Mouse (Mus musculus) forebrain, embryonic 15.5 days (tissue): ENCODE data around the gene Parp1. TPM values are rescaled to one million over a fixed set of nuclear protein-coding genes. Genes with fewer than 3 reads are reported as not detected.
"Not testable (repeated sequence)": the region's sequence is repeated elsewhere in the genome, so short reads cannot be mapped to it uniquely, and the experiment has no call there.

Experiments used
- ATAC-seq: fragments of 200-750 bp; cut with Nextera tagmentation; replicated peaks from 2 replicates; pipeline ENCODE4 v1.8.0; 2017; ENCODE audit warnings: mild to moderate bottlenecking, moderate TSS enrichment, moderate library complexity
- H3K27ac ChIP-seq: fragments of 300-500 bp; sonication (generic); replicated peaks from 2 replicates; pipeline ENCODE4 v1.5.1; 2015; ENCODE audit warnings: mild to moderate bottlenecking, inconsistent platforms
- H3K27me3 ChIP-seq: fragments of 300-500 bp; sonication (generic); 2 replicates; pipeline ENCODE4 v1.6.1; 2015; ENCODE audit warnings: inconsistent platforms
- H3K36me3 ChIP-seq: fragments of 300-500 bp; sonication (generic); 2 replicates; pipeline ENCODE4 v1.6.1; 2015; ENCODE audit warnings: mild to moderate bottlenecking, inconsistent platforms
- H3K4me1 ChIP-seq: fragments of 300-500 bp; sonication (generic); 2 replicates; pipeline ENCODE4 v1.6.1; 2015; ENCODE audit warnings: inconsistent platforms
- H3K4me2 ChIP-seq: fragments of 300-500 bp; sonication (generic); replicated peaks from 2 replicates; pipeline ENCODE4 v1.6.1; 2015; ENCODE audit warnings: mild to moderate bottlenecking, inconsistent platforms
- H3K4me3 ChIP-seq: fragments of 300-500 bp; sonication (generic); 2 replicates; pipeline ENCODE4 v1.5.1; 2015; ENCODE audit warnings: mild to moderate bottlenecking, inconsistent platforms
- H3K9ac ChIP-seq: fragments of 300-500 bp; sonication (generic); replicated peaks from 2 replicates; pipeline ENCODE4 v1.6.1; 2015; ENCODE audit warnings: mild to moderate bottlenecking, inconsistent platforms
- H3K9me3 ChIP-seq: fragments of 300-500 bp; sonication (generic); 2 replicates; pipeline ENCODE4 v1.6.1; 2016; ENCODE audit warnings: inconsistent platforms
- WGBS: fragments of 180-500 bp; shearing (Covaris S2); methylation state at CpG from one replicate; pipeline ENCODE4 v1.1.7; 2015; ENCODE audit warnings: mixed read lengths; 5-methylcytosine and 5-hydroxymethylcytosine counted together
- polyA plus RNA-seq: library from polyadenylated mRNA; unstranded; fragments of >200 nt; fragmentation: Nextera tagmentation; extraction: Ambion mirVana; gene quantifications from 2 replicates; pipeline ENCODE4 v1.2.1, GENCODE M21; 2015

Gene Parp1
- polyA plus RNA-seq, 1 experiment from 2014 or later: 144 TPM

DNA sequence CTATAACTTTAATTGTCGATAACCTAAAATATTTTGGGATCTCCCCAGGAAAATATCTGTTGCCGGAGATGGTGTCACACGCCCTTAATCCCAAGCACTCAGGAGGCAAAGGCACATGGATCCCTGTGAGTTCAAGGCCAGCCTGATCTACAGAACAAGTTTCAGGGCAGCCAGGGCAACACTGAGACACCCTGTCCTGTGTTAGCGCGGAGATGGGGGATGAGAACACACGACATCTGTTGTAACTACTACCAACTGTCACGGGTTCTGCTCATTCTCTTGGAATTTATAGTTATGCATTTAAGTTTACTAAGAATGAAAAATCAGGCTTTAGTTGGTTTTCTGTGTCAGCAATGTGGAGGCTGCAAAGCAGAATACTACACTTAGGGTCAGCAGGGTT, 476 bp upstream of the Parp1 start:
- Histone ChIP-seq H3K4me2 (peak overlapping the region; percentile 77), H3K4me3 (peak overlapping the region; percentile 70), H3K27me3 (no peaks in the 10 kb centered on the region), H3K27ac (peak overlapping the region; percentile 91), H3K36me3 (no peaks in the 10 kb centered on the region), H3K4me1 (peaks cover 33% of the 10 kb centered on the region), H3K9ac (peak overlapping the region; percentile 32; the same call in 1 of the 2 replicates), H3K9me3 (no peaks in the 10 kb centered on the region)
- ATAC-seq: peak; percentile 48
- 34% methylated on average over 7 of the region's 7 CpGs for WGBS

DNA sequence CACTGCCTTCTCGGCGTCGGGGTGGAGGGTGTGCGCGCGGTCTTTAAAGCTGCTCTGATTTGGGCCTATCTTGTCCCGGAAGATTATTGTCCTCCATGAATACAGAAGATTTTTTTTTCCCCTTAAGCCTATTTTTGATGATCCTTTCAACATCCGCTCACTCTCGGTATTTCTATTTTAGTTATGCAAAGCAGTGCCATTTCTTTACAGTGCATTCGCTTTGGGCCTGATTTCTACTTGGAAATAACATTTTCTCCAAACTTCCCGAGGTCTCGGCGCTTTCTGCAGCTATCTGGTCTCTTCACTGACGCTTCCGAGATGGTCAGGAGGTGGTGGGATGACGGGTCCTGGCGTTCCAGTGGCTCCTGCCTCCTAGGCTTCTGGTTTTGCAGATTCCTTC, 729 bp downstream of the Parp1 start:
- WGBS: under 1% methylated on average over 17 of the region's 17 CpGs
- no peak for ATAC-seq

DNA sequence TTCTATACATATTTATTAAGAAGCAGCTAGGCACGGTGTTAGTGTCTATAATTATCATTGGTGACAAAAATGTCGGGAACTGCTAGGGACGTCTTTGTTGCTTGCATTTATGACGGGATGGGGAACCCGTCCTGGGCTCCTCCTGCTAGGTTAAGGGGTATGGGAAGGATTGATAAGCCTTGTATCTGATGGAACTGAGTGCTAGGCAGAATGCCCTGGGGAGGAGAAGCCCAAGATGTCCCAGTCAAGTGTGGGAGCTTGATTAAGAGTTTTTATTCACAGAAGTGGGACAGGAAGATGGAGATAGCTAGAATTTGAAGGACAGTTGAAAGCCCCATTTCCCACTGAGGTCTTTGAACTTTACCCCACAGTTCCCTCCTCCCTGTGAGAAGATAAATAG, 1.5 kb downstream of the Parp1 start:
- ATAC-seq: no peak
- H3K4me1 ChIP-seq: peaks cover 33% of the 10 kb centered on the region
- no peaks in the 10 kb centered on the region for H3K9me3 ChIP-seq
- no peaks in the 10 kb centered on the region for H3K27me3 ChIP-seq
- peaks cover 13% of the 10 kb centered on the region for H3K36me3 ChIP-seq
- peak overlapping the region; percentile 91; the same call in 1 of the 2 replicates for H3K27ac ChIP-seq
- H3K9ac ChIP-seq: peak overlapping the region; percentile 84
- peak overlapping the region; percentile 70 for H3K4me3 ChIP-seq
- H3K4me2 ChIP-seq: peak overlapping the region; percentile 77
- WGBS: 11% methylated on average over 5 of the region's 5 CpGs

More for the DNA sequence above, 729 bp downstream of the Parp1 start:
- Histone ChIP-seq H3K36me3 (peaks cover 10% of the 10 kb centered on the region), H3K27me3 (no peaks in the 10 kb centered on the region), H3K4me3 (peak overlapping the region; percentile 70), H3K27ac (peak overlapping the region; percentile 91), H3K9me3 (no peaks in the 10 kb centered on the region), H3K4me1 (peaks cover 33% of the 10 kb centered on the region), H3K9ac (peak overlapping the region; percentile 84), H3K4me2 (peak overlapping the region; percentile 77)

DNA sequence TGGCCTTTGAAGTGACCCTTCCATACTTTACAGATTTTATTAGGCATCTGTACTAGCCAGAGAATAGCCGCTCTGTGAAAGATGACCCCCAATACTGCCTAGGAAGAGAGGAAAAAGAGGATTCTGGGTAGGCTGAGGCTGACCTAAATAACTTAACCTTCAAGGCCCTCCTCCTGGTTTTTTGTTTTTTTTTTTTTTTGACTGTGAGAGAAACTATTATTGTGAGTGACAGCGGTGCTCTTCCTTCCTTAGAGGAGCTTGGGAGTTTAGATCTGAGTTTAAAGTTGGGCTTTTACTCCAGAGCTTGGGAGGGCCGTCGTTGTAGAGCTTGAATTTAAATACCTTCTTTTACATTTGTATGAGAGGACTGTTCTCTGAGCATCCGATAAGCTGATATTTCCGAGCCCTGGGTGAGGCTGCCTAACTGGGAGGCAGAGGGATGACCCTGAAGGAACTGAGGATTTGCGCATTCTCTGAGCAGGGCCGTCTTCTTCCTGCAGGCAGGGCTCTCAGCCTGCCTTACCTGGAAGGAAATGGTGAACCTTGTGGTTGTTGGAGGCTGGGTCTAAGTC, 2.4 kb downstream of the Parp1 start:
- ATAC-seq: no peak
- Histone ChIP-seq H3K4me1 (peaks cover 33% of the 10 kb centered on the region), H3K27me3 (no peaks in the 10 kb centered on the region), H3K4me3 (peak overlapping the region; percentile 70), H3K4me2 (peak overlapping the region; percentile 77), H3K36me3 (peaks cover 20% of the 10 kb centered on the region), H3K9ac (peak overlapping the region; percentile 84; the same call in 1 of the 2 replicates), H3K9me3 (no peaks in the 10 kb centered on the region), H3K27ac (no peak overlapping the region)
- WGBS: 73% methylated on average over 8 of the region's 8 CpGs

DNA sequence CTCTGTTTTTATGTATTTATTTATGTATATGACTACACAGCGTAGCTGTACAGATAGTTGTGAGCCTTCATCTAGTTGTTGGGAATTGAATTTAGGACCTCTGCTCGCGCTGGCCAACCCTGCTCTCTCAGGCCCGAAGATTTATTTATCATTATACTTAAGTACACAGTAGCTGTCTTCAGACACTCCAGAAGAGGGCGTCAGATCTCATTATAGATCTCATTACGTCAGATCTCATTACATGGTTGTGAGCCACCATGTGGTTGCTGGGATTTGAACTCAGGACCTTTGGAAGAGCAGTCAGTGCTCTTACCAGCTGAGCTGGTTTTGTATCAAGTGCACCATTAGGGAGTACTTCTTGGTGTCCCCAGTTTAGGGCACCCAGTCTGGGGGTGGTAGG, 3.0 kb downstream of the Parp1 start:
- not testable (repeated sequence) for ATAC-seq, H3K27ac ChIP-seq, H3K9ac ChIP-seq, H3K4me2 ChIP-seq, H3K27me3 ChIP-seq, H3K9me3 ChIP-seq, H3K4me3 ChIP-seq
- 84% methylated on average over 6 of the region's 6 CpGs for WGBS
- Histone ChIP-seq H3K4me1 (peaks cover 33% of the 10 kb centered on the region), H3K36me3 (peaks cover 26% of the 10 kb centered on the region)

DNA sequence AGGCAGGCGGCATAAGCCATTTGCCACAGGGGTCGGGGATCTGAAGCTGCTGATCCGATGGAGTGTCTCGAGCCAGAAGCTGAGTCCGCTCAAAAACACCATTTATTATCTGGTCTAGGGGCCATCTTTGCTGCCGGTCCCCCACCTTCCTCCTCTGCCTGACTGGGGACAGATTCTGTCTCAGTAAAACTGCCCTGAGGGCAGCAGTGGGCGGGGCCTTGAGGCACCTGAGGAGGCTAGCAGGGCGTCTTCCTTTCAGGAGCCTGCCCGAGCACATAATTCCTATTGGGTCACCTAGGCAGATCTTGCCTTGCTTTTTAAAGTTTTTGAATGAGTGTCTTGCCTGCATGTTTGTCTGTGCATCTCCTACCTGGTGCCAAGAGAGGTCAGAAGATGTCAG, 3.4 kb downstream of the Parp1 start:
- peaks cover 31% of the 10 kb centered on the region for H3K36me3 ChIP-seq
- WGBS: 92% methylated on average over 9 of the region's 9 CpGs
- H3K4me3 ChIP-seq: no peak overlapping the region
- no peak overlapping the region for H3K27ac ChIP-seq
- no peak overlapping the region for H3K4me2 ChIP-seq
- ATAC-seq: no peak
- no peaks in the 10 kb centered on the region for H3K27me3 ChIP-seq
- H3K9me3 ChIP-seq: no peaks in the 10 kb centered on the region
- H3K9ac ChIP-seq: no peak overlapping the region
- peaks cover 33% of the 10 kb centered on the region for H3K4me1 ChIP-seq

DNA sequence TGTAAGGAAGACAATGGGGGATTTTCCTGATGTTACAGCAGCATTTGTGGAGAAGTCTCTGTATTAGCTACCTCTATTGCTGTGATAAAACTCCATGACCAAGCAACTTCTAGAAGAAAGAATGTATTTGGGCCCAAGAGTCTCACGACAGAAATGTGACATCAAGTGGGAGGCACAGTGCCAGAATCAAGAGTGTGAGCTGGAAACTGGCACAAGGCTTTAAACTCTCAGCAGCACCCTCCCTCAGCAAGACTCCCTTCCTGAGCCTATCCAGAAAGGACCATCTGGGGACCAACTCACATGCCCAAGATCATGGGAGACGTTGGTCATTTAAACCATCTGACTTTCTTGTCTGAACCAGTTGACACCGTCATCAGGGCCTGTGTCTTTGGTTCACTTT, 7.8 kb downstream of the Parp1 start:
- H3K27me3 ChIP-seq: no peaks in the 10 kb centered on the region

DNA sequence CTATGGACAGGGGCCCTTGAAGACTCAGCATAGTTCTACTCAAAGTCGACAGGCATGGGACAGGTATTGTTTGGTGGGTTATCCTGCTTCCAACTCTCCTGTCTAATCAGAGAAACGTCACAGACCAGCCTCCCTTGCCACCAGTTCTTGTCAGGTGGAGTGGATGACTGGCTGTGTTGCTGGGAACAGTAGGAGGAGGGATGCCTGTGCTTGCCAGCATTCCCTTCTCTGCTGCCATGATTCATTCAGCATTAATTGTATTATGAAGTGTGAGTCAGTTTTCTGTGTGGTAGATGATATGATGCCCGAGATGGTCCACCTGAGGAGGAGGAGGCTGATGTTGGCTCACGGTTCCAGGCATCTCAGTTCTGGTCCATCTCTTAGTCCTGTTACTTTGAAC, 9.1 kb downstream of the Parp1 start:
- Histone ChIP-seq H3K9ac (no peak overlapping the region), H3K9me3 (no peaks in the 10 kb centered on the region), H3K36me3 (peaks cover 87% of the 10 kb centered on the region), H3K4me3 (no peak overlapping the region), H3K4me1 (no peaks in the 10 kb centered on the region), H3K27ac (no peak overlapping the region), H3K27me3 (no peaks in the 10 kb centered on the region), H3K4me2 (no peak overlapping the region)
- no peak for ATAC-seq
- WGBS: 88% methylated on average over 4 of the region's 4 CpGs

More for the DNA sequence above, 7.8 kb downstream of the Parp1 start:
- Histone ChIP-seq H3K27ac (no peak overlapping the region), H3K9ac (no peak overlapping the region), H3K9me3 (no peaks in the 10 kb centered on the region), H3K4me1 (peaks cover 10% of the 10 kb centered on the region; the same call in 1 of the 2 replicates), H3K4me3 (no peak overlapping the region), H3K4me2 (no peak overlapping the region), H3K36me3 (peaks cover 74% of the 10 kb centered on the region)
- ATAC-seq: no peak
- WGBS: 82% methylated on average over 3 of the region's 3 CpGs

DNA sequence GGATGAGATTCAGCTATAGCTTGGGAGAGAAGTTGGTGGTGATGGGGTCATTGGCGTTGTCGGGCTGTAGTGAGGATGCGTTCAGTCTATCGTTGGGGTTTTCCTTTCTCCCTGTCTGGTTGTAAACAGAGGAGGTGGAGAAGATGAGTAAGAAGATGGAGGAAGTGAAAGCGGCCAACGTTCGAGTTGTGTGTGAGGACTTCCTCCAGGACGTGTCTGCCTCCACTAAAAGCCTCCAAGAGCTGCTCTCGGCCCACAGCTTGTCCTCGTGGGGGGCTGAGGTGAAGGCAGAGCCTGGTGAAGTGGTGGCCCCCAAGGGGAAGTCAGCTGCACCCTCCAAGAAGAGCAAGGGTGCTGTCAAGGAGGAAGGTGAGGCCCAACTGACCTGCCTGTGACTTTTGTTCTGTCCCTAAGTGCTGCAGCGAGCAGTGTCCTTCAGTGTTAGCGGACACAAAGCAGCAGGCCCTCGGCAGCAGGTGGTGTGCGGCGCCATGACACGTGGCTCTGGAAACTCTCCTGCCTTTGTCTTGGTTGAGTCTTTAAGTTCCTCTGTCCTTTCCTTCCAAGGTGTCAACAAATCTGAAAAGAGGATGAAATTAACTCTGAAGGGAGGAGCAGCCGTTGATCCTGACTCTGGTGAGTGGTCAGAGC, 19.2 kb downstream of the Parp1 start:
- Histone ChIP-seq H3K27ac (no peak overlapping the region), H3K4me1 (no peaks in the 10 kb centered on the region), H3K27me3 (no peaks in the 10 kb centered on the region), H3K36me3 (peaks cover 99% of the 10 kb centered on the region), H3K9ac (no peak overlapping the region), H3K4me3 (no peak overlapping the region), H3K9me3 (no peaks in the 10 kb centered on the region), H3K4me2 (no peak overlapping the region)
- WGBS: 95% methylated on average over 17 of the region's 17 CpGs
- no peak for ATAC-seq

DNA sequence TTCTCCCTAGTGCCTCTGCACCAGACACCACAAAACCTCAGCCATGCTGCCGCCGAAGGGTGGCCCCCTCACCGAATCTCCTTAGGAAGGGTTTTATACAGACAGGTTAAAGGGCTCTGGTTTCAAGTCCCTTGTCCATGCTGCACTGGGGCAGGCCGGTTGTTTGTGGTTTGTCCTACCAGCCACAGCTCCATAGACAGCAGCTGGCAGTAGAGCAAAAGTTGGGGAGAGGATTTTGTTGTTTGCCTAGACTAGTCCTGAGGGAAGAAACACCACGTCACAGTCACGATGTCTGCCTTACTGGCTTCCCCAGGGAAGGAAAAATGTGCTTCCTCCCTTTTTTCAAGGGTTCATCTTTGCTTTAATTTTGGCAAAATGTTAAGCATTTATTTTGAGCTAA, 31.9 kb downstream of the Parp1 start:
- no peak for ATAC-seq
- H3K36me3 ChIP-seq: peaks cover 77% of the 10 kb centered on the region
- no peak overlapping the region for H3K4me3 ChIP-seq
- no peaks in the 10 kb centered on the region for H3K9me3 ChIP-seq
- H3K27ac ChIP-seq: no peak overlapping the region
- H3K27me3 ChIP-seq: no peaks in the 10 kb centered on the region
- H3K4me2 ChIP-seq: no peak overlapping the region
- H3K9ac ChIP-seq: no peak overlapping the region
- WGBS: 92% methylated on average over 6 of the region's 6 CpGs
- no peaks in the 10 kb centered on the region for H3K4me1 ChIP-seq

DNA sequence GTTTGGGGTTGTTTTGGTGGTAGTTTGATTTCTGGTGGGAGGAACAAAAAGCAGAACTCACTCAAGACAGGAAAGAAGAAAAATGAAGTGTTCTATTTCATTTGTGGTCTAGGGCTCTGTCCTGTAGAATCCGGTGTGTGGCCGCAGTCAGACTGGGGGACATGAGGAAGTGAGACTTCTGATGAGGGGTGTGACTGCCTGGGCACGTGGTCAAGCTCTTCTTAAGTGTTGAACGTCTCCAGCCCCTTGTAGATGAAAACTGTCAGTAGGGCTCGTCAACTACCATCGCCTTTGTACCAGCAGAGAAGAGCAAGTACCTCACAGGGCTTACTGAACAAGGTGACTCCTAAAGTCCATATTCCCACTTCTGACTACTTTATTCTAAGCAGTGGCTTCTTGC, 33.1 kb downstream of the Parp1 start:
- no peak overlapping the region for H3K4me2 ChIP-seq
- H3K9ac ChIP-seq: no peak overlapping the region
- no peak for ATAC-seq
- no peaks in the 10 kb centered on the region for H3K27me3 ChIP-seq
- 89% methylated on average over 6 of the region's 6 CpGs for WGBS
- no peak overlapping the region for H3K4me3 ChIP-seq
- H3K9me3 ChIP-seq: no peaks in the 10 kb centered on the region
- peaks cover 66% of the 10 kb centered on the region for H3K36me3 ChIP-seq
- H3K27ac ChIP-seq: no peak overlapping the region
- no peaks in the 10 kb centered on the region for H3K4me1 ChIP-seq

DNA sequence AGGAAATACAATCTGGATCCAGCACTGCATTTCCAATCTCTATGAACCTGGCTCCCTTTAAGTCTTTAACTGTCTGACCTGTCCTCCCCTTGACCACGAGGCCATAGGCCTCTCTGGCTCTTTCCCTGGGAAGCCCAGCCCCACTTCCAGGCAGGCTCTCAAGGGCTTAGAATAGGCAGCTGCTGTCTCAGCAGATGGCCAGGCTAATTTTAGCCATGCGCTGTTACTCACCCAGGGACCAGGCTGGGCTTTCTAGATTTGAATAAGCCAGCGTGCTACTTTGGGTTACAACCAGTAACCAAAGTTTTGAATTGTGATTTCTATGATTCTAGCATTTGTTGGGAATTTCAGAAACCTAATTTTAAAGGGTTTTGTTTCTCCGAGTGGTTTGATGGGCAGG, 35.9 kb downstream of the Parp1 start:
- 81% methylated on average over 4 of the region's 4 CpGs for WGBS
- no peaks in the 10 kb centered on the region for H3K27me3 ChIP-seq
- no peak overlapping the region for H3K4me3 ChIP-seq
- H3K9me3 ChIP-seq: no peaks in the 10 kb centered on the region
- H3K27ac ChIP-seq: no peak overlapping the region
- H3K9ac ChIP-seq: no peak overlapping the region
- H3K4me2 ChIP-seq: no peak overlapping the region
- ATAC-seq: no peak
- H3K36me3 ChIP-seq: peaks cover 39% of the 10 kb centered on the region
- H3K4me1 ChIP-seq: no peaks in the 10 kb centered on the region

DNA sequence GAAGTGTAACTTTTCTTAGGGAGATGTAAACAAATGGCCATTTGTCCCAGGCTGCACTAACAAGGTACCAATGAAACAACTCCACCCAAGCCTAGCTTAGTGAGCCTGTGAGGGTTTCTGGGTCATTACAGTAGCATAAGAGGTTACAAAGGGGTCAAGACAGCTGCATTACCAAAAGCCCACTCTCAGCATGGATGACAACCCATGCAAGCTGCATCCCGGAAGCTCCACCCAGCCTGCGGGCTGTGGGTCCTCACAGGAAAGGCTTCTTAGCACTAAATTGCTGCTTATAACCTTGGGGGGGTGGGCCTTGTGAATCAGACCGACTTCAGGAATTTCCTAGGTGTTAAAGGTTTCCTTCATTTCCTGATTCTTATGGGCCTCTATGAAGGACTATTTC, 37.4 kb downstream of the Parp1 start:
- no peak for ATAC-seq

More for the DNA sequence above, 37.4 kb downstream of the Parp1 start:
- Histone ChIP-seq H3K27ac (no peak overlapping the region), H3K4me1 (no peaks in the 10 kb centered on the region), H3K36me3 (peaks cover 23% of the 10 kb centered on the region), H3K4me3 (no peak overlapping the region), H3K27me3 (no peaks in the 10 kb centered on the region), H3K4me2 (no peak overlapping the region), H3K9me3 (no peaks in the 10 kb centered on the region), H3K9ac (no peak overlapping the region)
- WGBS: 93% methylated on average over 3 of the region's 3 CpGs
